Mouse (Mus musculus): ENCODE results near the gene Mettl15.
A peak's percentile ranks its signal among the peaks of the same experiment; 100 is the strongest.
"Not testable (repeated sequence)": the region's sequence is repeated elsewhere in the genome, so short reads cannot be mapped to it uniquely, and the experiment has no call there.

Mettl15 gene

GRCm38 (mm10) chr2:109280600-109281340, at the start of gene Mettl15, which contains the start of gene Kif18a:
Mettl15 (minus strand) TSS chr2:109280748.
Kif18a (plus strand) TSS chr2:109280738.
- DNase-seq (ENCODE audit: low spot score) = peak; percentile 99

- no peak for DNase-seq (ENCODE audit: low spot score)
Measured at GRCm38 (mm10) chr2:109311369-109311768, 30.8 kb upstream of the Mettl15 start.

- no peak for DNase-seq (ENCODE audit: low spot score)
Measured at GRCm38 (mm10) chr2:109303638-109304037, 23.1 kb upstream of the Mettl15 start.

GRCm38 (mm10) chr2:109302234-109302633, 21.7 kb upstream of the Mettl15 start:
- no peak for DNase-seq (ENCODE audit: low spot score)

- no peak for DNase-seq (ENCODE audit: low spot score)
Measured at GRCm38 (mm10) chr2:109298160-109298559, 17.6 kb upstream of the Mettl15 start.

- no peak for DNase-seq (ENCODE audit: low spot score)
Measured at GRCm38 (mm10) chr2:109296264-109296663, 15.7 kb upstream of the Mettl15 start.

- DNase-seq (ENCODE audit: low spot score) = no peak
Measured at GRCm38 (mm10) chr2:109289327-109289726, 8.8 kb upstream of the Mettl15 start.

GRCm38 (mm10) chr2:109284121-109284520, 3.6 kb upstream of the Mettl15 start:
- no peak for DNase-seq (ENCODE audit: low spot score)

GRCm38 (mm10) chr2:109281341-109281690, 768 bp upstream of the Mettl15 start:
- DNase-seq (ENCODE audit: low spot score) = no peak

GRCm38 (mm10) chr2:109280272-109280599, 312 bp downstream of the Mettl15 start:
- DNase-seq (ENCODE audit: low spot score) = no peak

GRCm38 (mm10) chr2:109278036-109278435, 2.5 kb downstream of the Mettl15 start:
- peak; percentile 74 for DNase-seq (ENCODE audit: low spot score)

- DNase-seq (ENCODE audit: low spot score) = no peak
Measured at GRCm38 (mm10) chr2:109277593-109277992, 3.0 kb downstream of the Mettl15 start.

GRCm38 (mm10) chr2:109273098-109273497, 7.5 kb downstream of the Mettl15 start:
- no peak for DNase-seq (ENCODE audit: low spot score)

GRCm38 (mm10) chr2:109262779-109263178, 17.8 kb downstream of the Mettl15 start:
- DNase-seq (ENCODE audit: low spot score) = no peak

GRCm38 (mm10) chr2:109241947-109242346, 38.6 kb downstream of the Mettl15 start:
- DNase-seq (ENCODE audit: low spot score) = no peak

- no peak for DNase-seq (ENCODE audit: low spot score)
Measured at GRCm38 (mm10) chr2:109235741-109236140, 44.8 kb downstream of the Mettl15 start.

GRCm38 (mm10) chr2:109233876-109234275, 46.7 kb downstream of the Mettl15 start:
- DNase-seq (ENCODE audit: low spot score) = no peak

GRCm38 (mm10) chr2:109230443-109230842, 50.1 kb downstream of the Mettl15 start:
- no peak for DNase-seq (ENCODE audit: low spot score)

- DNase-seq (ENCODE audit: low spot score) = no peak
Measured at GRCm38 (mm10) chr2:109227196-109227595, 53.4 kb downstream of the Mettl15 start.

- DNase-seq (ENCODE audit: low spot score) = no peak
Measured at GRCm38 (mm10) chr2:109221470-109221869, 59.1 kb downstream of the Mettl15 start.

GRCm38 (mm10) chr2:109216678-109217077, 63.9 kb downstream of the Mettl15 start:
- not testable (repeated sequence) for DNase-seq (ENCODE audit: low spot score)

- DNase-seq (ENCODE audit: low spot score) = not testable (repeated sequence)
Measured at GRCm38 (mm10) chr2:109210641-109211040, 69.9 kb downstream of the Mettl15 start.

GRCm38 (mm10) chr2:109208032-109208431, 72.5 kb downstream of the Mettl15 start:
- no peak for DNase-seq (ENCODE audit: low spot score)

- no peak for DNase-seq (ENCODE audit: low spot score)
Measured at GRCm38 (mm10) chr2:109182993-109183392, 97.6 kb downstream of the Mettl15 start.
